Mouse (Mus musculus) testis, adult 2 months (tissue): Measurements from ENCODE around the gene Nxn.

ENCODE experiments used
- CTCF ChIP-seq: fragments of 200-500 bp; IDR thresholded peaks from 2 replicates; pipeline ENCODE4 v1.5.1; 2012; ENCODE audit warnings: low read depth, mild to moderate bottlenecking, inconsistent platforms, low read length, moderate library complexity; ENCODE audit not compliant: control insufficient read depth, insufficient read depth, insufficient replicate concordance
- POLR2A ChIP-seq: fragments of 200-500 bp; IDR thresholded peaks from 2 replicates; pipeline ENCODE4 v1.6.1; 2012; ENCODE audit warnings: low read depth, mild to moderate bottlenecking, inconsistent platforms, low read length, moderate library complexity; ENCODE audit not compliant: control insufficient read depth

DNA sequence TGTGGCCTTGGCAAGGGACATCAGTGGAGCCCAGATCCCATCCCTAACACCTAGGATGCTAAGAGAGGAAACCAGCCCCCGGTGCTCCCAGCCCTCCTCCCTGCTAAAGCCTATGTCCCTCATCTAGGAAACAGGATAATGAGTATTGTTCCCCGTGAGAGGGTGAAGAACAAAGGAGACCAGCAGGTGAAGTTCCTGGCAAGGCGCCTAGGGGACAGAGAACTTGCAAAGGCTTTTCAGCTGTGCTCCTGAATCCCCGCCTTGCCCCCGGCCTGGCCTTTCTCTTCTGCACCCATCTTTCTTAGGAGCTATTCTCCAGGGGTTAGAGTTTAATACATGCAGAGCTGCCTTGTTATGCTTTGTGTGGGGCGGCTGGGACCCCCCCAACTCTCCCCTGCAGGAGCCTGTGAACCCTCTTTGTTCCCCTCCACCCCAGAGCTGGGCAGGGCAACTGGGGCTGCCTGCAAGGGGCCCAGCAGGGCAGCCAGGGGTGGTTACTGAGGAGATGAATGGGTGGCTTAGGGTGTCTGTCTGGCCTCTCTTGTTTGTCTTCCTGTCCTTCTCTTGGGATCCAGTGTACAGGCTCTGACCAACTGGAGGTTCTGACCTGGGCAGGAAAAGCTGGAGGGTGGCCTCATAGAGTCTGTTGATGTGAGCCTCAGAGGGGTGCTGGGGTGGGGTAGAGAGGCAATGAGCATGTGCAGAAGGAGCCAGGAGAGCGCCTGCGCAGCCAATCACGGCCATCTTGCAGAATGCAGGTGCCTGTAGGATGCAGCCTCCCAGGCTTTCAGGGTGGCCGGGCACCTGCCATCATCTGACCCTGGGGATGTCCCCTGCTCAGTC lies 138.5 kb downstream of the Nxn start:
- TF ChIP-seq POLR2A: no peak
- TF ChIP-seq CTCF: no peak
